Mouse (Mus musculus) bone marrow macrophage, adult 2 months (primary cell): ENCODE data around the gene Iqcg.

ENCODE experiments used
- CTCF ChIP-seq: IDR thresholded peaks from 2 replicates; pipeline ENCODE4 v1.5.1; 2012; ENCODE audit warnings: low read depth, mild to moderate bottlenecking, low read length, moderate library complexity
- POLR2A ChIP-seq: IDR thresholded peaks from 2 replicates; pipeline ENCODE4 v1.6.1; 2012; ENCODE audit warnings: mild to moderate bottlenecking, low read depth, low read length, borderline replicate concordance

DNA sequence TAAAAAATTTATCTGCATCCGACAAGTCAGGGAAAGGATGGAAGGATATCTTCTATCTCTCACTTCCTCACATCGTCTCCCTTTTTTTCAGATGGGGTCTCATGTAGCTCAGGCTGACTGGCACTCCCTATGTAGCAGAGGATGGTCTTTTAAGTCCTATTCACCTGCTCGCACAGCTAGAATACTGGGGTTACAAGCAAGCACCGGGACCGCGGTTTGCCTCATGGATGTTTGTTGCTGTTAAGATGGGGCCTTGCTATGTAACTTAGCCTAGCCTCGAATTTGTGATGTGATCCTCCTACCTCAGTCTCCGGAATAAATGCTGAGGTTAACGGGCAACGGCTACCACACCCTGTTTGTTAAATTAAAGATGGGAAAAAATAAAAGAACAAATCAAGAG is 363 bp downstream of the Iqcg start:
- no peak for TF ChIP-seq CTCF
- TF ChIP-seq POLR2A = no peak
